Mouse (Mus musculus): ENCODE measurements at regions not wholly inside any gene's neighbourhood (a gene's known extent, or its start where the extent isn't known, plus 50 kb on each side); places are given as distances from the start of the nearest gene placed in this dataset.

DNA sequence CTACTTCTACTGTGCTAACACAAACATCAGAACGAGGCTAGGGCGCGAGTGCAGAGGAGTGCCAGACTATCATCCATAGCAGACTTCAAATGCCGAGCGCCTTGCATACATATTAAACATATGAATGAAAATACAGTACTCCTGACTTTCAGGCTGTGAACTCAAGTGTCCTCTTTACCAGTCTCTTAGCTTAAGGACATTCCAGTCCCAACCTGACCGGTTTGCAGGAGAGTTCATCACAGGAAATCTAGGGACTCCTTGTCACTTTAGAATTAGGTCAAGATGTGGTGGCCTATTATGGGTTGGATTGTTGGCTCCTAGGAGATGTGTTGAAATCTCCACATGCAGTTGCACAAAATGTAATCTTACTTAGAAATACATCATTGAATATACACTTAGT lies 150.9 kb upstream of the Rbms1 start:
- TF ChIP-seq POLR2A (IDR thresholded peaks at IDR 0.05; ENCODE audit: low read depth, low read length) (no peak), CTCF (IDR thresholded peaks at IDR 0.05; ENCODE audit: extremely low read depth, insufficient read depth, insufficient read length, insufficient replicate concordance) (no peak)
